Mouse (Mus musculus) liver, embryonic 13.5 days (tissue): ENCODE results near the gene Galnt13. TPM values are rescaled to one million over a fixed set of nuclear protein-coding genes. Genes with fewer than 3 reads are reported as not detected.

ENCODE experiments used
- ATAC-seq: fragments of 200-750 bp; cut with Nextera tagmentation; 2 replicates; pipeline ENCODE4 v1.8.0; 2017; ENCODE audit warnings: low read depth, mild to moderate bottlenecking, moderate number of reproducible peaks, moderate library complexity
- DNase-seq: peaks from one replicate; pipeline ENCODE4 v3.0.0; 2022
- H3K27ac ChIP-seq: fragments of 300-500 bp; sonication (generic); 2 replicates; pipeline ENCODE4 v1.5.1; 2015; ENCODE audit warnings: moderate library complexity, mild to moderate bottlenecking, inconsistent platforms
- H3K27me3 ChIP-seq: fragments of 300-500 bp; sonication (generic); 2 replicates; pipeline ENCODE4 v1.6.1; 2015; ENCODE audit warnings: mild to moderate bottlenecking, inconsistent platforms
- H3K36me3 ChIP-seq: fragments of 300-500 bp; sonication (generic); 2 replicates; pipeline ENCODE4 v1.6.1; 2015; ENCODE audit warnings: mild to moderate bottlenecking, inconsistent platforms
- H3K4me1 ChIP-seq: fragments of 300-500 bp; sonication (generic); replicated peaks from 2 replicates; pipeline ENCODE4 v1.6.1; 2015; ENCODE audit warnings: inconsistent platforms
- H3K4me2 ChIP-seq: fragments of 300-500 bp; sonication (generic); 2 replicates; pipeline ENCODE4 v1.6.1; 2015; ENCODE audit warnings: inconsistent platforms, mild to moderate bottlenecking, moderate library complexity
- H3K4me3 ChIP-seq: fragments of 300-500 bp; sonication (generic); replicated peaks from 2 replicates; pipeline ENCODE4 v1.5.1; 2015; ENCODE audit warnings: mild to moderate bottlenecking, inconsistent platforms
- H3K9ac ChIP-seq: fragments of 300-500 bp; sonication (generic); 2 replicates; pipeline ENCODE4 v1.6.1; 2015; ENCODE audit warnings: mild to moderate bottlenecking, inconsistent platforms
- H3K9me3 ChIP-seq: fragments of 300-500 bp; sonication (generic); replicated peaks from 2 replicates; pipeline ENCODE4 v1.6.1; 2016; ENCODE audit warnings: inconsistent platforms
- WGBS: fragments of 180-500 bp; shearing (Covaris S2); methylation state at CpG from one replicate; pipeline ENCODE4 v1.1.7; 2015; ENCODE audit not compliant: insufficient replicate concordance; 5-methylcytosine and 5-hydroxymethylcytosine counted together
- polyA plus RNA-seq: library from polyadenylated mRNA; unstranded; fragments of >200 nt; fragmentation: Nextera tagmentation; extraction: Ambion mirVana; gene quantifications from 2 replicates; pipeline ENCODE4 v1.2.1, GENCODE M21; 2015

The Galnt13 gene
- polyA plus RNA-seq, 1 experiment from 2014 or later, result not detected

GRCm38 (mm10) chr2:55099100-55099499 lies 663.0 kb downstream of the Galnt13 start:
- Histone ChIP-seq H3K9me3 (no peaks in the 10 kb centered on the region), H3K36me3 (no peaks in the 10 kb centered on the region), H3K4me1 (no peaks in the 10 kb centered on the region), H3K9ac (no peak overlapping the region), H3K27me3 (no peaks in the 10 kb centered on the region), H3K4me3 (no peak overlapping the region), H3K27ac (no peak overlapping the region), H3K4me2 (no peak overlapping the region)
- WGBS, result 37% methylated on average over 1 of the region's 1 CpGs
- no peak for DNase-seq
- ATAC-seq, result no peak

- DNase-seq (no peak), ATAC-seq (no peak)
- Histone ChIP-seq H3K9ac (no peak overlapping the region), H3K4me2 (no peak overlapping the region), H3K27me3 (no peaks in the 10 kb centered on the region), H3K4me1 (no peaks in the 10 kb centered on the region), H3K4me3 (no peak overlapping the region), H3K36me3 (no peaks in the 10 kb centered on the region), H3K27ac (no peak overlapping the region), H3K9me3 (no peaks in the 10 kb centered on the region)
- 50% methylated on average over 5 of the region's 5 CpGs for WGBS
Observed at GRCm38 (mm10) chr2:55101279-55101678, 665.2 kb downstream of the Galnt13 start.

DNA sequence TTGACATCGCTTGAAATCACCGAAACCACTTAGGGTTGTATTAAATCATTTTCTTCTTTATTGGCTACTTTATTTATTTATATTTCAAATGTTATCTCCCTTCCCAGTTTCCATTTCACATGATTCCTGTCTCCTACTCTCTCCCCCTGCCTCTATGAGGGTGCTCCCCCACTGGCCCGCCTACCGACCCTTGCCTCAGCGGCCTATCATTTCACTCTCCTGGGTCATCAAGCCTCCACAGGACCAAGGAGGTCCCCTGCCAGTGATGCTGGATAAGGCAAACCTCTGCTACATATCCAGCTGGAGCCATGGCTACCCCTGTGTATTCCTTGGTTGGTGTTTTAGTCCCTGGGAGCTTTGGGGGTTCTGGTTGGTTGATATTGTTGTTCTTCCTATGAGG lies 667.4 kb downstream of the Galnt13 start:
- H3K4me3 ChIP-seq, result no peak overlapping the region
- H3K27ac ChIP-seq, result no peak overlapping the region
- WGBS, result 85% methylated on average over 5 of the region's 5 CpGs
- no peak overlapping the region for H3K9ac ChIP-seq
- no peak overlapping the region for H3K4me2 ChIP-seq
- ATAC-seq (no peak), DNase-seq (no peak)
- no peaks in the 10 kb centered on the region for H3K36me3 ChIP-seq
- H3K27me3 ChIP-seq, result no peaks in the 10 kb centered on the region
- H3K9me3 ChIP-seq, result no peaks in the 10 kb centered on the region
- no peaks in the 10 kb centered on the region for H3K4me1 ChIP-seq

GRCm38 (mm10) chr2:55107828-55108227 lies 671.7 kb downstream of the Galnt13 start:
- H3K27me3 ChIP-seq, result no peaks in the 10 kb centered on the region
- DNase-seq, result no peak
- H3K9me3 ChIP-seq, result no peaks in the 10 kb centered on the region
- no peak for ATAC-seq
- no peak overlapping the region for H3K9ac ChIP-seq
- no peak overlapping the region for H3K4me3 ChIP-seq
- H3K36me3 ChIP-seq, result no peaks in the 10 kb centered on the region
- 57% methylated on average over 3 of the region's 3 CpGs for WGBS
- no peaks in the 10 kb centered on the region for H3K4me1 ChIP-seq
- H3K27ac ChIP-seq, result no peak overlapping the region
- H3K4me2 ChIP-seq, result no peak overlapping the region

- Histone ChIP-seq H3K9me3 (no peaks in the 10 kb centered on the region), H3K4me3 (no peak overlapping the region), H3K4me1 (no peaks in the 10 kb centered on the region), H3K27me3 (no peaks in the 10 kb centered on the region), H3K36me3 (no peaks in the 10 kb centered on the region), H3K9ac (no peak overlapping the region), H3K4me2 (no peak overlapping the region), H3K27ac (no peak overlapping the region)
- DNase-seq (no peak), ATAC-seq (no peak)
Observed at GRCm38 (mm10) chr2:55153089-55153488, 717.0 kb downstream of the Galnt13 start.

DNA sequence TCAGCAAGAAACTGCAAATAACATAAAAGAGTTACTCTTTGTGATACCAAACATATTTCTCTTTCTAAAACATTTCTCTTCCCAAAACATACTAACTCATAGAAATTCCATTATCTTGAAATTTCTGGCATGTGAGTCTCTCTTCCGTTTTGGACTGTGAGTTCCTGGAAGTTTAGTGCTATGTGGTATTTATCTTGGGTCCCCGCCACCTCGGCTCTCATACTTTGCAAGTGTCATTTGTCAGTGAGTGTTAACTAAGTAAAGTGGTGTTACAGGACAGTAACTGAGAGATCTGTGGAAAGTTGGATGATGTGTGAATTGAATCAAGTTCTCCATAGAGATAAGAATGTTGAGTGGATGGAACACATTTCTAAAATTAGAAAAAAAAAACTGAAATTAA lies 728.7 kb downstream of the Galnt13 start:
- H3K36me3 ChIP-seq, result no peaks in the 10 kb centered on the region
- no peak overlapping the region for H3K9ac ChIP-seq
- no peaks in the 10 kb centered on the region for H3K9me3 ChIP-seq
- no peak overlapping the region for H3K4me3 ChIP-seq
- no peaks in the 10 kb centered on the region for H3K27me3 ChIP-seq
- ATAC-seq (no peak), DNase-seq (no peak)
- H3K4me2 ChIP-seq, result no peak overlapping the region
- no peak overlapping the region for H3K27ac ChIP-seq
- 48% methylated on average over 3 of the region's 3 CpGs for WGBS
- no peaks in the 10 kb centered on the region for H3K4me1 ChIP-seq
